Mouse (Mus musculus) testis, adult 2 months (tissue): ENCODE measurements around the gene Ddx58. TPM values are rescaled to one million over a fixed set of nuclear protein-coding genes. Genes with fewer than 3 reads are reported as not detected.

Source experiments
- H3K27ac ChIP-seq: fragments of 200-500 bp; 2 replicates; pipeline ENCODE4 v1.5.1; 2012; ENCODE audit warnings: low read depth, low read length; ENCODE audit not compliant: control insufficient read depth, insufficient read depth
- H3K27me3 ChIP-seq: fragments of 200-500 bp; 2 replicates; pipeline ENCODE4 v1.6.1; 2012; ENCODE audit warnings: mild to moderate bottlenecking, low read length, moderate library complexity; ENCODE audit not compliant: control insufficient read depth, insufficient read depth
- H3K36me3 ChIP-seq: fragments of 200-500 bp; 2 replicates; pipeline ENCODE4 v1.6.1; 2012; ENCODE audit warnings: mild to moderate bottlenecking, low read length; ENCODE audit not compliant: control insufficient read depth, insufficient read depth
- H3K4me1 ChIP-seq: fragments of 200-500 bp; 2 replicates; pipeline ENCODE4 v1.6.1; 2012; ENCODE audit warnings: low read length; ENCODE audit not compliant: control insufficient read depth, insufficient read depth
- H3K4me3 ChIP-seq: fragments of 200-500 bp; 2 replicates; pipeline ENCODE4 v1.5.1; 2012; ENCODE audit warnings: low read depth, mild to moderate bottlenecking, low read length, moderate library complexity, mixed read lengths; ENCODE audit not compliant: control insufficient read depth
- CTCF ChIP-seq: fragments of 200-500 bp; IDR thresholded peaks from 2 replicates; pipeline ENCODE4 v1.5.1; 2012; ENCODE audit warnings: low read depth, mild to moderate bottlenecking, inconsistent platforms, low read length, moderate library complexity; ENCODE audit not compliant: control insufficient read depth, insufficient read depth, insufficient replicate concordance
- POLR2A ChIP-seq: fragments of 200-500 bp; IDR thresholded peaks from 2 replicates; pipeline ENCODE4 v1.6.1; 2012; ENCODE audit warnings: low read depth, mild to moderate bottlenecking, inconsistent platforms, low read length, moderate library complexity; ENCODE audit not compliant: control insufficient read depth
- polyA plus RNA-seq: library from polyadenylated mRNA; depleted of rRNA; stranded (reverse); fragments of >200 nt; gene quantifications from 2 replicates; pipeline ENCODE4 v1.2.3, GENCODE M21; 2012

Gene Ddx58
- polyA plus RNA-seq, 1 experiment, result 2.3 TPM

- H3K36me3 ChIP-seq, result no peaks in the 10 kb centered on the region
- H3K27me3 ChIP-seq, result no peaks in the 10 kb centered on the region
- no peaks in the 10 kb centered on the region for H3K4me1 ChIP-seq
- no peak for TF ChIP-seq POLR2A
- no peak for TF ChIP-seq CTCF
- H3K27ac ChIP-seq, result no peak overlapping the region
- no peak overlapping the region for H3K4me3 ChIP-seq
Measured at GRCm38 (mm10) chr4:40180046-40180445, 59.6 kb downstream of the Ddx58 start.

- Histone ChIP-seq H3K27ac (no peak overlapping the region), H3K4me3 (no peak overlapping the region), H3K4me1 (no peaks in the 10 kb centered on the region), H3K27me3 (no peaks in the 10 kb centered on the region), H3K36me3 (no peaks in the 10 kb centered on the region)
- TF ChIP-seq CTCF (no peak), POLR2A (no peak)
Measured at GRCm38 (mm10) chr4:40178584-40178983, 61.0 kb downstream of the Ddx58 start.

GRCm38 (mm10) chr4:40174321-40174720 is 65.3 kb downstream of the Ddx58 start:
- H3K4me3 ChIP-seq, result no peak overlapping the region
- H3K27me3 ChIP-seq, result no peaks in the 10 kb centered on the region
- H3K36me3 ChIP-seq, result no peaks in the 10 kb centered on the region
- TF ChIP-seq CTCF (no peak), POLR2A (no peak)
- H3K27ac ChIP-seq, result no peak overlapping the region
- no peaks in the 10 kb centered on the region for H3K4me1 ChIP-seq

GRCm38 (mm10) chr4:40172336-40172735 is 67.3 kb downstream of the Ddx58 start:
- TF ChIP-seq CTCF, result no peak
- TF ChIP-seq POLR2A, result no peak
- Histone ChIP-seq H3K36me3 (no peaks in the 10 kb centered on the region), H3K4me1 (no peaks in the 10 kb centered on the region), H3K4me3 (no peak overlapping the region), H3K27ac (no peak overlapping the region), H3K27me3 (no peaks in the 10 kb centered on the region)

GRCm38 (mm10) chr4:40171477-40171876 is 68.2 kb downstream of the Ddx58 start:
- H3K36me3 ChIP-seq, result no peaks in the 10 kb centered on the region
- H3K27me3 ChIP-seq, result no peaks in the 10 kb centered on the region
- H3K4me1 ChIP-seq, result no peaks in the 10 kb centered on the region
- no peak overlapping the region for H3K4me3 ChIP-seq
- H3K27ac ChIP-seq, result no peak overlapping the region
- TF ChIP-seq CTCF, result no peak
- TF ChIP-seq POLR2A, result no peak

GRCm38 (mm10) chr4:40163646-40164045 is 76.0 kb downstream of the Ddx58 start:
- TF ChIP-seq CTCF, result no peak
- TF ChIP-seq POLR2A, result no peak
- no peaks in the 10 kb centered on the region for H3K36me3 ChIP-seq
- H3K27ac ChIP-seq, result no peak overlapping the region
- no peak overlapping the region for H3K4me3 ChIP-seq
- H3K27me3 ChIP-seq, result no peaks in the 10 kb centered on the region
- no peaks in the 10 kb centered on the region for H3K4me1 ChIP-seq

- no peaks in the 10 kb centered on the region for H3K36me3 ChIP-seq
- TF ChIP-seq POLR2A (no peak), CTCF (no peak)
- H3K4me3 ChIP-seq, result no peak overlapping the region
- H3K27me3 ChIP-seq, result no peaks in the 10 kb centered on the region
- H3K27ac ChIP-seq, result no peak overlapping the region
- no peaks in the 10 kb centered on the region; the same call in none of the 2 replicates for H3K4me1 ChIP-seq
Measured at GRCm38 (mm10) chr4:40160591-40161434, 78.8 kb downstream of the Ddx58 start.
